Mouse (Mus musculus): Measurements from ENCODE around the gene Aig1.
A peak's percentile ranks its signal among the peaks of the same experiment; 100 is the strongest.

Aig1 gene

GRCm38 (mm10) chr10:13702043-13702442 lies 166.7 kb downstream of the Aig1 start:
- DNase-seq (ENCODE audit: low spot score), result no peak

GRCm38 (mm10) chr10:13696326-13696725 lies 172.5 kb downstream of the Aig1 start:
- DNase-seq (ENCODE audit: low spot score), result no peak

DNA sequence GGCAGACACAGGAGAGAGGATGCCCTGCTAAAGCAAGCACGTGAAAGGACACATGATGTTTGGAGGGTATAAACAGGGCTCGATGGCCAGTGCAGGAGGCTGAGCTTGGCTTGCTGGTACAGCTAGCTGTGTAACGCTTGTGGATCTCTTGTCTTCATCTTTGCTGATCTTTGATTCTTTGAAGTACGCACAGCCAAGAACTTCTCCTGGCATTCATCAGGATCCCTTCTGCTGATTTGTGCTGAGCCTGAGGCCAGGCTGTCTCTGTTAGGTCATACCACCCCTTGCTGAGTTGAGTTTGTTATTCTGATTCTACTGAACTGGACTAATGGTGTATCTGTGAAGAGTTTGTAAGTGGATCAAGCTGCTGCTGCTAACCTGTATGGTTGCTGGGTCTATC lies 175.5 kb downstream of the Aig1 start:
- DNase-seq (ENCODE audit: low spot score), result no peak

DNA sequence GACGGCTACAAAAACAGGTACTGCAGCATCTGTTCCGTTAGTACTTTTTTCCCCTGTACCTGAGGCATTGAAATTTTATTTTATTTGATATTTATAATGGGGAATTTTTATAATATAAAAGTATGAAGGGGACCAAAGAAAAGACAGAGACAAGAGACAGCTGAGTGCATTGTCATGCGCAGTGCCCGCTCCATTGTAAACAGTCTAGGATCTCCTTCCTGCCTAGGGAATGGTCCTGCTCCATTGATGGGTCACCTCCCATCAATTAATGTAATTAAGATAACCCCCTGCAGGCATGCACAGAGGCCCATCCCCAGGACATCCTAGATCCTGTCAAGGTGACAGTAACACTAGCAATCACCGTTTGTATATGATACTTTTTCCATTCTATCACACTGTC lies 178.0 kb downstream of the Aig1 start:
- no peak for DNase-seq (ENCODE audit: low spot score)

- DNase-seq (ENCODE audit: low spot score), result no peak
These were observed 178.8 kb downstream of the Aig1 start for GRCm38 (mm10) chr10:13689841-13690590.

DNA sequence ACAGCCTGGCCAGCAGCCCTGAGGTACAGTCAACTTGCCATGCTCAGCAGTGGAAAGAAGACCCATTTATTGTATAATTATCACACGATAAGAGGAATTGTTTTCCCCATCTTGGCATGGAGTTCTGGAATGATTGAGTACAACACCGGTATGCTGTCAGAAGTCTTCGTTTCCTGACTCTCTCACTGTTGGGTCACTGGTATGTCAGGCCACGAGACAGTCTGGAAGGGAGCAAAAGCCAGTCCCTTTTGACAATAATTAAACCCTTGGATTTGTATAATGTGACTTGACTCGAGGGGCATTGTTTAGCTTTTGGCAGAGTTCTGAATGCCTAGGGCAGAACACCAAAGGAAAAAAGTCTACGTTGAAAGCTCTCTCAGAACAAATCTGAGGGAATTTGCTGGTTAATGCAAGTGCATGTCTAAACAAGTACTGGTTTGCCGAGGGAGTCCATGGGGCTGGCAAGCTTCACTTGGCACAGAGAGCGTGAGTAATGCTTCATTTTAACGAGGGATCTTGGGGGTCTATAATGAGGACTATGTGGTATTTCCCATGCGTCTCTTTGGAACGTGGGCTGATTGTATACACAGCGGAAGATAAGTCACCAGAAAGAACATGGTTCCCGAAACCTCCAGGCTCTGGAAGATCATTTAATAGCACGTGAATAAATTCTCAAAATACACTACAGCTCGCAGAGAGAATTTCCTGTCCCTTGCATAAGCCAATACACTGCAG lies 180.2 kb downstream of the Aig1 start:
- no peak for DNase-seq (ENCODE audit: low spot score)

DNA sequence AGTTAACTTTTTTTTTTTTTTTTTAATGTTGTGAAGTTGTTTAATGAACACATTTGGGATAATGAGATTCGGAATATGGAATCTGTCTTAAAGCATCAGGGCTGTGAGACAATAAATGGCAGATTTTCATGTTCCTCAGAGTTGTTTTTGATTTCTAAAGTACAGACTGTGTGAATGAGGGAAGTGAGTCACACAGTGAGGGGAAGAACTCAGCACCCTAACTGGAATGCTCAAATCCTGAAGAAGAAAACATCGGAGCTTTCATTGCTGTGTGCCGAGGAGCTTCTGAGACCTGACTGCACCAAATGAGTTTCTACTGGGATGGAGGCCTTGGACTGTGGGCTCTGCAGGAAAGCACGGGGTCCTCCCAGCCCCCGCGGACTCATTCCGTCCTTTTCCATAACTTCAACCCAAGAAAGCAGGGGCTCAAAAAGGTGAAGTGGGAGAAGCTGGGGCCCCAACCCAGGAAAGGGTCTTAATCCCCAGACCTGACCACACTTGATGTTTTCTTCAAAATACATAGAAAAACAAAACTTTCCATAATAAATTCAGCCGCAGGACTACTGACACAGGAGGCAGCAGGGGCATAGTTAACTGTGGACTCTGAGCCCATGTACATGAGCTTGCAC lies 181.5 kb downstream of the Aig1 start:
- DNase-seq (ENCODE audit: low spot score), result no peak

- no peak for DNase-seq (ENCODE audit: low spot score)
These were observed 182.7 kb downstream of the Aig1 start for GRCm38 (mm10) chr10:13686127-13686526.

- no peak for DNase-seq (ENCODE audit: low spot score)
These were observed 183.4 kb downstream of the Aig1 start for GRCm38 (mm10) chr10:13685366-13685765.

- DNase-seq (ENCODE audit: low spot score), result no peak
These were observed 184.3 kb downstream of the Aig1 start for GRCm38 (mm10) chr10:13684452-13684851.

DNA sequence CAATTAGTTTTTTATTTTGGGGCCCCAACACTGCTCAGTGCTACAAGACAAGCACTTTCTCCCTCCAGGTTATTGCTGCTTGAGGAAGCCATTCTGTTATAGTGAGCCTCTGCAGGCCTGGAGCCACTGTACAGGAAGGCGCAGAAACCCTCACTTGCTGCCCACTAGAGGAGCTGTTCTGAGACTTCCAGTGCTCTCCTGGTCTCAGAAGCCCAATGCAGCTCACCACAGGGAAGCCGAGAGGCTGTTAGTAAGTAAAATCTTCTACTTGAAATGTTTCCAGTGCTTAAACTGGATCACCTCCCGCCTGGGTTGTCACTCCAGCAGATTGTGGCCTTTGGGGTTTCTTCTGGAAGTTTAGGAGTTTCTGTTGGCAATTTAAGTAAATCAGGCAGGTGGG lies 186.2 kb downstream of the Aig1 start:
- DNase-seq (ENCODE audit: low spot score), result peak; percentile 30

DNA sequence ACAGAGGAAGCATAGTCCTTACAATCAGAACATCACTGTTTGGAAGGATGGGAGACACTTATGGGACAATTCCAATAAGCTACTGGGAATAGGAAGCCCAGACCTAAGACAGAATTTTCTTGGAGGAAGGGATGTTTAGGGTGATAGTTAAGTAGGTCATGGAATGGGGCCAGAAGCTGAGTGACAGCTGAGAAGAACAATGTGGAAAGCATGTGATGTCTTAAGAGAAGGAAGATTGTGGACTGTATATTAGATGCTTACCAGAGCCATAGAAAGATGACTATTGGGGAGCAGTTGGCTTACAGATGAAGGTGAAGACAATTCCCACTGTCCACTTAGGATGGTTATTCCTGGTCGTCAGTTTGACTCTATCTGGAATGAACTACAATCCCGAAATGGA lies 191.3 kb downstream of the Aig1 start:
- no peak for DNase-seq (ENCODE audit: low spot score)

DNA sequence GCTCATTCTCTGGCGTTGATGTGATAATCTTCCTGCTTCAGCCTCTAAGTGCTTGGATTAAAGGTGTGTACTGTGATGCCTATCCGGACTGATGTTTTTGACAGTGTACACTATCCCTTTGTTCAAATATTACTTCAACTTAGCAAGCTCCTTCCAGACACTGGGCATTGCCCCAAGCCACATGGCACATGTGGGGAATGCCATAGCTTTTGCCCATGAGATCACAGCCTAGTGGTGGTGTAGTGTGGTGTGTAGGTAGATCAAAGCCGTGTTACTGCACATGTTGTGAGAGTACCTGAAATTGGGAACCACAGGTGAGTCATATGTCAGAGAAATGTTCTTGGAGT lies 193.8 kb downstream of the Aig1 start:
- DNase-seq (ENCODE audit: low spot score), result no peak

DNA sequence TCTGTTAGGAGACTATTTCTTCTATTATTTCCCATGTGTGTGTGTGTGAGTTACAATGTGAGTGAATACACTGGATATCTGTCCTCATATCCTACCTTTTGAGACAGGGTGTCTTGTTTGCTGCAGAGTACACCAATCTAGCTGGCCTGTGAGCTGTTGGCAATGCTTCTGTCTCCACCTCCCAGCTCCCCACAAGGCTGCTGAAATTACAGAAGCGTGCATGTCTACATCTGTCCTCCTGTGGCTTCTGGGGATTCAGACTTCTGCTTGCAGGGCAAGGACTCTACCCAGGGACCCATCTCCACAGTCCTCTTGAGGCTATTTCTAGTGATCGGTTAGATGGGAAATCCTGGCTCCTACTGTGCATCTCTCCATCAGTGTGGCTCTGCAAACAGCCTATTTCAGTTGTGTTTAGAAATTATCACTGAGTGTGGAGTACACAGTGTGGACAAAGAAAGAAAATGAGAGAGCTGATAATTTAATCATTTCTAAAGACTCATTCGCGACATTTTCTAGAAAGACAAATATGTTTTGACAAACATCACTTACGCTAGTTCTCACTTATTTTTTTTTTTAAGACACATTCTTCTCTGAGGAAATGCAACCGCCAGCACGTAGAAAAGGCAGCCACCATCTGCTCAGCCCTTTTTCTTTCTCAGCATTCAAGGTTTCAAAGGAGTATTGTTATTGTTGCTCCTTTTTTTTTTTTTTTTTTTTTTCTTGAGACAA lies 194.3 kb downstream of the Aig1 start:
- DNase-seq (ENCODE audit: low spot score), result no peak

- no peak for DNase-seq (ENCODE audit: low spot score)
These were observed 201.5 kb downstream of the Aig1 start for GRCm38 (mm10) chr10:13667166-13667696.

- DNase-seq (ENCODE audit: low spot score), result no peak
These were observed 205.3 kb downstream of the Aig1 start for GRCm38 (mm10) chr10:13663476-13663875.

DNA sequence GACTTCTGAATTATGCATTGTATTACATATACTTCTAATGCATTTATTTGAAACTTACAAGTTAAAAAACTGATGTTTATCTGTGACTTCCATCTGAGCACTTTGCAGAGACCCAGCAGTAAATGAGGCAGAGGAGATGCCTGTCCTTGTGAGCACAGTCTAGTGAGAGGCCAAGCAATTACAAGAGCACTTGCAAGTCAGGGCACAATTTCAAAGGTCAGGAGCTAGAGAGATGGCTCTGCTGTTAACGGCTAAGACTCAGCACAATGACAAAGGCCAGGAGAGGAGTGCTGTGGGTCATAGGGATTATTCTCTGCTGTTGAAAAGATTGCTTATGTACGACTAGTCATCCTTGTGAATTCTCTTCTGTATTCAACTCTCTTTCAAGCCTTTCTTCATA lies 209.0 kb downstream of the Aig1 start:
- no peak for DNase-seq (ENCODE audit: low spot score)

DNA sequence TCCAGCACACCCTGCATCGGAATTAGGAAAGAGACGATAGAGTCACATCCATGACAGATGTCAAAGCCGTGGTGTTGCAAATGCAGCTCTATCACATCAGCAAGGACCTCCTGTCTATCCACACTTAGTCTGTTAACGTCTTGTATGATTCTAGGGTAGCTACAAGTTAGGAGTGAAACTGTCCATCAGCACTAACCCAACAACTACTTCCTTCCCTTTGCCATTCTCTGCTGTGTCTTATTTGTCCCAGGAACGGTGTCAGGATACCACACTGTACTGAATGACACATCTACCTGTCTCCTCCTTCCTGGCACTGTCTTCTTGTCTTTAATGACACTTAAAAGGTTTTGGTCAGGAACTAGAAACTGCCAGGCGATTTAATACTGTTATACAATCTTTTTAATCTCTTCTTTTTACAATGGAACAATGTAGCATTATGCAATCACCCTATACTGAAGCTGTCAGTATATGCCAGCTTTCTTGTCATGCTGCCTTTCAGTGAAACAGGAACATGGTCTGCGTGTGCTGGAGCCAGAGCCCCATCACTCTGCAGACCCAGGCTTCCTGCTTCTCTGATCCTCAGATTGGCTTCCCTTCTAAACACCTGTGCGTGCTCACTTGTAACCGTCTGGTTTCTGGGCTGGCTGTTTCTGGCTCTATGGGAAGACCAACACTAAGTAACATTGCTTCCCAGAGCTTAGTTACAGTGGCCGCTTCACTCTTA lies 214.9 kb downstream of the Aig1 start:
- no peak for DNase-seq (ENCODE audit: low spot score)

DNA sequence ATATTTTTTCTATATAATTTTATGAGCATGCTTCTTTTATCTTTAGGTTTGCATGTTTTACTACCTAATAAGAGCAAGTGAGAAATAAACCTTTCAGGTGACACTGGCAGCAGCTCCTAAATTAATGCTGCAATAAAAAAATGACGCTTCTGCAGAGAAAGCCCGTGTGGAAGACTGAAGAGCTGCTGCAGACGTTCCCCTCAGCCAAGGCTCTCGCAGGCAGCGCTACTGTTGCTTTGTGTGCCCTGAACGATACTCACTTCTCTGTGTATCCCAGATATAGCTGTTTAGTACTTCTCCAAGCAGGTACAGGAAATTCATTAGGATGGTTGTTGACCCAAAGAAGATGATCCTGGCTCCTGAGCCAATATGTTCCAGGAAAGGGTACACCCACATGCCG lies 215.5 kb downstream of the Aig1 start:
- no peak for DNase-seq (ENCODE audit: low spot score)

DNA sequence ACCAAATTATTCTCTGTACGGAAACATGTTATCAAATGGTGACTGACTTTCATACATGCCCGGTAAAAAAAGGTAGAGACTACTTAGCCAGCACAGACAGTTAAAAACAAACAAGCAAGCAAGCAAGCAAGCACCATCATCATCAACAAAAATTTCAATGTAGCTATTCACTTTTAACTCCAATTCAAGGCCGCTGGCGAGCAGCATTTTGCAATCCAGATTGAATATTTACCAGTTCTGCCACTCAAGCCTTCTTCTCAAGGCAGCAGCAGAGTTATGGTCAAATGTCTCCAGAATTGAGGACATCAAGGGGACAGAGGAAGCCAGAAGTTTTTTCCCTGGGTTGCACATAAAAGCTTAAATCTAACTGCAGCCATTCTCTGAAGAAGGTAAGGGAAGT lies 216.7 kb downstream of the Aig1 start:
- DNase-seq (ENCODE audit: low spot score), result no peak

- peak; percentile 21 for DNase-seq (ENCODE audit: low spot score)
These were observed 227.0 kb downstream of the Aig1 start for GRCm38 (mm10) chr10:13641750-13642149.

- DNase-seq (ENCODE audit: low spot score), result no peak
These were observed 237.0 kb downstream of the Aig1 start for GRCm38 (mm10) chr10:13631796-13632195.
